Mouse (Mus musculus) hindbrain, embryonic 10.5 days (tissue): ENCODE results near the gene Hectd2. TPM values are rescaled to one million over a fixed set of nuclear protein-coding genes. Genes with fewer than 3 reads are reported as not detected.
A peak's percentile ranks its signal among the peaks of the same experiment; 100 is the strongest.

Source experiments
- DNase-seq: peaks from one replicate; pipeline ENCODE4 v3.0.0-alpha.2; 2017; ENCODE audit warnings: low spot score
- H3K27ac ChIP-seq: fragments of 300-500 bp; sonication (generic); 2 replicates; pipeline ENCODE4 v1.5.1; 2016; ENCODE audit warnings: mild to moderate bottlenecking, moderate library complexity
- H3K27me3 ChIP-seq: fragments of 300-500 bp; sonication (generic); 2 replicates; pipeline ENCODE4 v1.6.1; 2016; ENCODE audit warnings: mild to moderate bottlenecking; ENCODE audit not compliant: poor library complexity, insufficient read depth, severe bottlenecking
- H3K36me3 ChIP-seq: fragments of 300-500 bp; sonication (generic); 2 replicates; pipeline ENCODE4 v1.6.1; 2016; ENCODE audit warnings: mild to moderate bottlenecking, moderate library complexity
- H3K4me1 ChIP-seq: fragments of 300-500 bp; sonication (generic); replicated peaks from 2 replicates; pipeline ENCODE4 v1.6.1; 2016; ENCODE audit warnings: mild to moderate bottlenecking
- H3K4me3 ChIP-seq: fragments of 300-500 bp; sonication (generic); 2 replicates; pipeline ENCODE4 v1.5.1; 2016; ENCODE audit warnings: mild to moderate bottlenecking, moderate library complexity
- H3K9me3 ChIP-seq: fragments of 300-500 bp; sonication (generic); 2 replicates; pipeline ENCODE4 v1.6.1; 2016; ENCODE audit warnings: mild to moderate bottlenecking, moderate library complexity
- WGBS: fragments of 180-500 bp; shearing (Covaris S2); methylation state at CpG from one replicate; pipeline ENCODE4 v1.1.7; 2016; 5-methylcytosine and 5-hydroxymethylcytosine counted together
- polyA plus RNA-seq: library from polyadenylated mRNA; unstranded; fragments of >200 nt; fragmentation: Nextera tagmentation; extraction: Ambion mirVana; gene quantifications from 2 replicates; pipeline ENCODE4 v1.2.1, GENCODE M21; 2016

Gene Hectd2
- polyA plus RNA-seq, 1 experiment from 2014 or later, result 7.4 TPM

GRCm38 (mm10) chr19:36538528-36538927 is 15.9 kb upstream of the Hectd2 start:
- no peak overlapping the region for H3K4me3 ChIP-seq
- peaks cover 16% of the 10 kb centered on the region for H3K27me3 ChIP-seq
- H3K4me1 ChIP-seq, result peaks cover 28% of the 10 kb centered on the region
- no peak overlapping the region for H3K27ac ChIP-seq
- peak; percentile 32 for DNase-seq
- no peaks in the 10 kb centered on the region for H3K36me3 ChIP-seq
- WGBS, result 12% methylated on average over 4 of the region's 4 CpGs
- H3K9me3 ChIP-seq, result no peaks in the 10 kb centered on the region

- H3K27me3 ChIP-seq, result peaks cover 16% of the 10 kb centered on the region
- no peak for DNase-seq
- peaks cover 20% of the 10 kb centered on the region for H3K4me1 ChIP-seq
- H3K4me3 ChIP-seq, result no peak overlapping the region
- no peaks in the 10 kb centered on the region for H3K36me3 ChIP-seq
- H3K27ac ChIP-seq, result no peak overlapping the region
- 95% methylated on average over 2 of the region's 2 CpGs for whole genome bisulfite sequencing
- no peaks in the 10 kb centered on the region for H3K9me3 ChIP-seq
Observed at GRCm38 (mm10) chr19:36539311-36539710, 15.1 kb upstream of the Hectd2 start.

- H3K4me1 ChIP-seq, result peaks cover 12% of the 10 kb centered on the region
- no peak for DNase-seq
- WGBS, result 84% methylated on average over 10 of the region's 10 CpGs
- H3K4me3 ChIP-seq, result no peak overlapping the region
- peaks cover 16% of the 10 kb centered on the region for H3K27me3 ChIP-seq
- H3K36me3 ChIP-seq, result no peaks in the 10 kb centered on the region
- H3K9me3 ChIP-seq, result no peaks in the 10 kb centered on the region
- H3K27ac ChIP-seq, result no peak overlapping the region
Observed at GRCm38 (mm10) chr19:36540012-36540606, 14.3 kb upstream of the Hectd2 start.

GRCm38 (mm10) chr19:36540776-36541175 is 13.7 kb upstream of the Hectd2 start:
- no peak for DNase-seq
- WGBS, result 85% methylated on average over 7 of the region's 7 CpGs

GRCm38 (mm10) chr19:36553561-36554045 is 836 bp upstream of the Hectd2 start:
- 7% methylated on average over 20 of the region's 20 CpGs for WGBS

More at GRCm38 (mm10) chr19:36540776-36541175, 13.7 kb upstream of the Hectd2 start:
- H3K9me3 ChIP-seq, result no peaks in the 10 kb centered on the region
- no peaks in the 10 kb centered on the region for H3K36me3 ChIP-seq
- H3K27ac ChIP-seq, result no peak overlapping the region
- peaks cover 16% of the 10 kb centered on the region for H3K27me3 ChIP-seq
- H3K4me1 ChIP-seq, result peaks cover 6% of the 10 kb centered on the region
- no peak overlapping the region for H3K4me3 ChIP-seq

GRCm38 (mm10) chr19:36554785-36555595 is 551 bp downstream of the Hectd2 start:
- Histone ChIP-seq H3K36me3 (no peaks in the 10 kb centered on the region), H3K4me3 (peak overlapping the region; percentile 77), H3K27ac (peak overlapping the region; percentile 95), H3K4me1 (no peaks in the 10 kb centered on the region; the same call in 1 of the 2 replicates), H3K27me3 (peaks cover 35% of the 10 kb centered on the region), H3K9me3 (no peaks in the 10 kb centered on the region)
- under 1% methylated on average over 53 of the region's 53 CpGs for WGBS
- peak; percentile 77 for DNase-seq

More at GRCm38 (mm10) chr19:36553561-36554045, 836 bp upstream of the Hectd2 start:
- H3K36me3 ChIP-seq, result no peaks in the 10 kb centered on the region
- H3K27me3 ChIP-seq, result peaks cover 38% of the 10 kb centered on the region
- H3K4me1 ChIP-seq, result no peaks in the 10 kb centered on the region; the same call in 1 of the 2 replicates
- peak overlapping the region; percentile 77 for H3K4me3 ChIP-seq
- peak overlapping the region; percentile 88 for H3K27ac ChIP-seq
- no peak for DNase-seq
- H3K9me3 ChIP-seq, result no peaks in the 10 kb centered on the region

GRCm38 (mm10) chr19:36559331-36559730 is 4.9 kb downstream of the Hectd2 start:
- no peaks in the 10 kb centered on the region; the same call in 1 of the 2 replicates for H3K27me3 ChIP-seq
- 83% methylated on average over 5 of the region's 5 CpGs for WGBS
- no peaks in the 10 kb centered on the region for H3K9me3 ChIP-seq
- no peak overlapping the region for H3K4me3 ChIP-seq
- H3K4me1 ChIP-seq, result no peaks in the 10 kb centered on the region
- no peak overlapping the region for H3K27ac ChIP-seq
- no peaks in the 10 kb centered on the region for H3K36me3 ChIP-seq
- DNase-seq, result no peak

GRCm38 (mm10) chr19:36560160-36560559 is 5.7 kb downstream of the Hectd2 start:
- Histone ChIP-seq H3K36me3 (no peaks in the 10 kb centered on the region), H3K27ac (no peak overlapping the region), H3K4me1 (no peaks in the 10 kb centered on the region), H3K9me3 (no peaks in the 10 kb centered on the region), H3K27me3 (no peaks in the 10 kb centered on the region; the same call in 1 of the 2 replicates), H3K4me3 (no peak overlapping the region)
- no peak for DNase-seq
- WGBS, result 26% methylated on average over 2 of the region's 2 CpGs

- no peak overlapping the region for H3K27ac ChIP-seq
- no peaks in the 10 kb centered on the region for H3K36me3 ChIP-seq
- H3K9me3 ChIP-seq, result no peaks in the 10 kb centered on the region
- no peak for DNase-seq
- H3K27me3 ChIP-seq, result no peaks in the 10 kb centered on the region; the same call in 1 of the 2 replicates
- 77% methylated on average over 2 of the region's 2 CpGs for WGBS
- H3K4me1 ChIP-seq, result no peaks in the 10 kb centered on the region
- no peak overlapping the region for H3K4me3 ChIP-seq
Observed at GRCm38 (mm10) chr19:36561171-36561570, 6.7 kb downstream of the Hectd2 start.

GRCm38 (mm10) chr19:36564396-36564795 is 10.0 kb downstream of the Hectd2 start:
- H3K4me1 ChIP-seq, result no peaks in the 10 kb centered on the region
- DNase-seq, result no peak
- H3K36me3 ChIP-seq, result no peaks in the 10 kb centered on the region
- 74% methylated on average over 2 of the region's 2 CpGs for WGBS
- no peaks in the 10 kb centered on the region for H3K9me3 ChIP-seq
- no peak overlapping the region for H3K4me3 ChIP-seq
- H3K27ac ChIP-seq, result no peak overlapping the region
- H3K27me3 ChIP-seq, result no peaks in the 10 kb centered on the region; the same call in 1 of the 2 replicates

- Histone ChIP-seq H3K27ac (no peak overlapping the region), H3K9me3 (no peaks in the 10 kb centered on the region), H3K4me3 (no peak overlapping the region), H3K4me1 (no peaks in the 10 kb centered on the region), H3K27me3 (no peaks in the 10 kb centered on the region), H3K36me3 (no peaks in the 10 kb centered on the region)
- no peak for DNase-seq
- WGBS, result 77% methylated on average over 3 of the region's 3 CpGs
Observed at GRCm38 (mm10) chr19:36573986-36574385, 19.5 kb downstream of the Hectd2 start.

- Histone ChIP-seq H3K27ac (no peak overlapping the region), H3K4me1 (no peaks in the 10 kb centered on the region), H3K4me3 (no peak overlapping the region), H3K27me3 (no peaks in the 10 kb centered on the region), H3K36me3 (no peaks in the 10 kb centered on the region), H3K9me3 (no peaks in the 10 kb centered on the region)
- WGBS, result 91% methylated on average over 6 of the region's 6 CpGs
- DNase-seq, result no peak
Observed at GRCm38 (mm10) chr19:36575159-36575558, 20.7 kb downstream of the Hectd2 start.

- H3K4me3 ChIP-seq, result no peak overlapping the region
- DNase-seq, result no peak
Observed at GRCm38 (mm10) chr19:36580874-36581273, 26.4 kb downstream of the Hectd2 start.

More at GRCm38 (mm10) chr19:36580874-36581273, 26.4 kb downstream of the Hectd2 start:
- WGBS, result 88% methylated on average over 3 of the region's 3 CpGs
- H3K9me3 ChIP-seq, result no peaks in the 10 kb centered on the region
- no peaks in the 10 kb centered on the region for H3K36me3 ChIP-seq
- no peaks in the 10 kb centered on the region for H3K4me1 ChIP-seq
- no peak overlapping the region for H3K27ac ChIP-seq
- H3K27me3 ChIP-seq, result no peaks in the 10 kb centered on the region
